Mouse (Mus musculus): ENCODE results near the gene Glmp.
"Not testable (repeated sequence)": the region's sequence is repeated elsewhere in the genome, so short reads cannot be mapped to it uniquely, and the experiment has no call there.

The Glmp gene

GRCm38 (mm10) chr3:88336058-88337013 is 11.5 kb downstream of the Glmp start, which contains the start of the genes Tmem79 and Smg5:
Gene Tmem79 (minus strand): TSS chr3:88336148.
Gene Smg5 (plus strand): TSS chr3:88336260.
- DNase-seq: peak; percentile 97 to 98

GRCm38 (mm10) chr3:88337367-88338020 is 12.7 kb downstream of the Glmp start:
- no peak for DNase-seq

DNA sequence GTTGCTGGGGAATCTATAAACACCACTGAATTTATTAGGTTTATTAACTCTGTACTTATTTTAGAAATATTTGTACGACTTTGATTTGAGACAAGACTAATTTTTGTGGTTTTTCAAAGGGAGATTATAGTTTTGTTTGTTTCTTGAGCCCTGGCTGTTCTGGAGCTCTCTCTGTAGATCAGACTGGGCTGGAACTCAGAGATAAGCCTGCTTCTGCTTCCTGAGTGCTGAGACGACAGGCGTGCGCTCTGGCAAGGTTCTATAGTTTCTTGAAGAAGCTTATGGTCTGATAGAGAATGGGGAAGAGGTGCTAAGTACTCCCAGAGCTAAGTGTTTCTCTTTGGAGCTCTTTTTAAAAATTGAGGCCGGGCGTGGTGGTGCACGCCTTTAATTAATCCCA is 13.5 kb downstream of the Glmp start:
- no peak for DNase-seq

GRCm38 (mm10) chr3:88339006-88339405 is 14.2 kb downstream of the Glmp start:
- DNase-seq: no peak

GRCm38 (mm10) chr3:88350732-88351131 is 25.9 kb downstream of the Glmp start:
- no peak for DNase-seq

DNA sequence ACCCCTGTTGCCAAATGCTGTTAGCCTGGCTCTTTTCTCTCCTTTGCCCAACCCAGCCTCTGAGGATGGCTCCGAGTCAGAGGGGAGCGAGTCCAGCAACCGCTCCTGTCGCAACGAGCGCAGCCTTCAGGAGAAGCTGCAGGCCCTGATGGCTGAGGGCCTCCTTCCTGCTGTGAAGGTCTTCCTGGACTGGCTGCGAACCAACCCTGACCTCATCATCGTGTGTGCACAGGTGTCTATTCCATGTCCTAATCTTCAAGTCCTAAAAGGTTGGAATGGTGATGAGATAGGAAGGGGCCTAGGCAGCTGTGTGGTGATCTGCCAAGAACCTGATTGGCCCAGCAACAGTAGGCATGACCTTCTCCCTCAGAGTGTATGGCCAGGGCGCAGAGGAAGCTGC is 28.1 kb downstream of the Glmp start:
- DNase-seq: no peak

DNA sequence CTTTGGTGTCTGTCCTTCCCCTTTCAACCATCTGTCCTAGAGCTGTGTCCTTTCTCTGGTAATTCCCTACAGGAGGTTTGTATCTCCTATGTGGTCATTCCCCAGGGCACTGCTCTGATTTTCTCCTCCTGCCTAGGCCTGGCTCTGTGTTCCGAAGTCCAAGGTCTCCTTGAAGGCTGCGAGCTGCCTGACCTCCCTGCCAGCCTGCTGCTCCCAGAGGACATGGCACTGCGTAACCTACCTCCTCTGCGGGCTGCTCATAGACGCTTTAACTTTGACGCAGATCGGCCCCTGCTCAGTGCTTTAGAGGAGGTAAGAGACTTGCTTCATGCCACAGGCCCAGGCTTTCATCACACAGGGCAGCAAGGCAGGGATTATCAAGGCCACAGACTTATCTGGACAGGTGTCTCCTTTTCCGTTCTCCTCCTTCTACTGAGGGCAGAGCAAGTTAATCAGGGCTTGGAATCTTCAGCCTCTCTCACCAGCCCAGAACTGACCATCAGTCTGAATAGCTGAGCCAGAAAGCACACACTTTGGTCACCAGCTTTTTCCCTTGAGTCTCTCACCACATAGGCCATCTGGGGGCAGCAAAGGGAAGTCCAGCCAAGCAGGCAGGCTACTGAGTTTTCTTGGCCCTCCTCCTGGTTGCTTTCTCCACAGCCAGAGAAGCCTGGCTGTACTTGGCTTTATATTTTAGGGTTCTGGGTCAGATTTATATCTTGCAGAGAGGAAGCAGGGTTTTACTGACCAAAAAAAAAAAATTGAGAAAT is 29.8 kb downstream of the Glmp start:
- peak; percentile 38 to 52 for DNase-seq

GRCm38 (mm10) chr3:88359584-88359983 is 34.8 kb downstream of the Glmp start:
- DNase-seq: no peak

- no peak for DNase-seq
Observed at GRCm38 (mm10) chr3:88359989-88360388, 35.2 kb downstream of the Glmp start.

GRCm38 (mm10) chr3:88361096-88361495 is 36.3 kb downstream of the Glmp start:
- no peak for DNase-seq

DNA sequence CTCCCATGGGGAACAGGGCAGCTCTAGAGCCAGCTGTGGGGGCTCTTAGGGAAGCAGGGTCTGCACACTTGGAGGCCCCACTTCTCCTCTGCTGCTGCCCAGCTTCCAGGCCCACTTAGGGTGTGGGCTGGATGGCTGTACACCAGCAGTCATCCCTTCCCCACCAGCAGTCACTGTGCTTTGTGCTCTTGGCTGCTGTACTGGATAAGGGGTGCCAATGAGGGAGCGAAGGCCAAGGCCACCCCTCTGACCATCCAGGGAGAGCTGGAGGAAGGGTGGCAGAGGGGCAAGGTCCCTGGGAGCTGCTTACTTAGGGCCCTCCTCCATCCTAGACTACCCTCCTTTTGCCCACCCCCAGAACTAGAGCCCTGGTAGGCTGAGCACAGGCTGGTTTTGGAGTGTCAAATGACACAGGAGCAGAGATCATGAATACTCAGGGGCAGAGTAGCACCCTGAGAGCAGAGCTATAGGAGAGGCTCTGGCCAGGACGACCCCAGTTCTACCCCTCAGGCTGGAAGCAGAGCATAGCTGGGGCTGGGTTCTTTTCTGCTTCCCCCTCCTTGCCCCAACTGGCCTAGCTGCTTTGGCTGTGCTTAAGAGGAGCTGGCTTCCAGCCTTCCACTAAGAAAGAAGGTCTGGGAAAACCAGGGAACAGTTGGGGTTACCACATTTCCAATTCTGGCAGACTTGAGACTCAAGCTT is 36.9 kb downstream of the Glmp start:
- peak; percentile 26 to 42 for DNase-seq

- DNase-seq: peak in 1 of 2 experiments; percentile 39
Observed at GRCm38 (mm10) chr3:88363700-88364099, 38.9 kb downstream of the Glmp start.

- peak; percentile 63 to 77 for DNase-seq
Observed at GRCm38 (mm10) chr3:88364337-88364736, 39.5 kb downstream of the Glmp start, which contains the start of gene Paqr6. Gene Paqr6 (plus strand): TSS chr3:88364584.

DNA sequence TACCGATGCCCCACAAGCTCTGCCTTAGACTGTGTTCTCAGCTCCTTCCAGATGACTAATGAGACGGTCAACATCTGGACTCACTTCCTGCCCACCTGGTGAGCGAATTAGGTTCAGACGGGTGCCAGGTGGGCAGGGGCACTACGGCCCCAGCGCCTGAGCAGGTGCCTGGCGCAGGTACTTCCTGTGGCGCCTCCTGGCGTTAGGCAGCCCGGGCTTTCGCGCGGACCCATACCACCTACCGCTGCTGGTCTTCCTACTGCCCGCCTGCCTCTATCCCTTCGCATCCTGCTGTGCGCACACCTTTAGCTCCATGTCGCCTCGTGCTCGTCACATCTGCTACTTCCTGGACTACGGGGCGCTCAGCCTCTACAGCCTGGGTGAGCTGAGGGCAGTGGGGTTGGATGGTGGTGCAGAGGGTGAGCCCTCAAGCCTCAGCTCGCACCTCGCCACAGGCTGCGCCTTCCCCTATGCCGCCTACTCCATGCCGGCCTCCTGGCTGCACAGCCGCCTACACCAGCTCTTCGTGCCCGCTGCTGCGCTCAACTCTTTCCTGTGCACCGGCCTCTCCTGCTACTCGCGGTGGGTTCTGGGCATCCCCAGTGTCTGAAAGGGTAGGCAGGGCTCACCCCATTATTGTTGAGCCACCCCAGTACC is 41.0 kb downstream of the Glmp start:
- no peak for DNase-seq

DNA sequence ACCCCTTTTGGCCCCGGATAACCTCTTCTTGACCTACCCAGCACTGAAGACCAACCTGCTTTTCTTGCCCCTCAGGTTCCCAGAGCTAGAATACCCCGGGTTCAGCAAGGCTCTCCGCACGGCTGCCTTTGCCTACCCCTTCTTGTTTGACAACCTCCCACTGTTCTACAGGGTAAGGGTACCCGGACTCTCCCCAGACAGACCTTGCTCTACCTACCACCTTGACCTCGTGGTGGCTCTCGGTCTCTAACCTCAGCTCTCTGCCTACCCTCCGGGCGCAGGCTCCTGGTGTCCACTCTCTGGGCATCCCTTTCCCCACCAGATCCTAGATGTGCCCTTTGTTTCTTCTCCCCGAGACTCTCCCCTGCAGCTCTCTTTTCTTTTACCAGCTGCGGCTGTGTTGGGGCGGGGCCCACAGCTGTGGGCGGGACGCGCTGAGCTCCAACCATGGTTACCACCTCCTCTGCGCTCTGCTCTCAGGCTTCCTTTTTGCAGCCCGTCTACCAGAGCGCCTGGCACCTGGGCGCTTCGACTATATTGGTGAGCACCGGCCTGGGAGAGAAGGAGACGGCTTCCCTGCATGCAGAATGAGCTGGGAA is 42.1 kb downstream of the Glmp start:
- DNase-seq: not testable (repeated sequence)

DNA sequence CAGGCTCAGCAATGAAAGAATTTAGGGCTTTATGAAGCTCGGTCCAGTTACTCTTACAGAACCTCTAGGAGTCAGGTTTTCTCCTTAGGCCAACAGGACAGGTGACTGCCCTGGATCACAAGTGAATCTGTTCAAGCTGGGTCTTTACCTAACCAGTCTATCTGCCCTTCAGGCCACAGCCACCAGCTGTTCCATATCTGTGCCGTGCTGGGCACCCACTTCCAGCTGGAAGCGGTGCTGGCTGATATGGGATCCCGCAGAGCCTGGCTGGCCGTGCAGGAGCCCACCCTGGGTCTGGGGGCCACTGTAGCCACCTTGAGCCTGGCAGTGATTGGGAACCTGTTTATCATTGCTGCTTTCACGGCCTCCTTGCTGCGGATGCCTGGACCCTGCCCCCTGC is 42.7 kb downstream of the Glmp start:
- DNase-seq: not testable (repeated sequence)

- DNase-seq: not testable (repeated sequence)
Observed at GRCm38 (mm10) chr3:88368511-88368910, 43.7 kb downstream of the Glmp start.

- DNase-seq: not testable (repeated sequence)
Observed at GRCm38 (mm10) chr3:88372643-88373042, 47.8 kb downstream of the Glmp start, which contains the start of gene Bglap3. Gene Bglap3 (minus strand): TSS chr3:88372743.

DNA sequence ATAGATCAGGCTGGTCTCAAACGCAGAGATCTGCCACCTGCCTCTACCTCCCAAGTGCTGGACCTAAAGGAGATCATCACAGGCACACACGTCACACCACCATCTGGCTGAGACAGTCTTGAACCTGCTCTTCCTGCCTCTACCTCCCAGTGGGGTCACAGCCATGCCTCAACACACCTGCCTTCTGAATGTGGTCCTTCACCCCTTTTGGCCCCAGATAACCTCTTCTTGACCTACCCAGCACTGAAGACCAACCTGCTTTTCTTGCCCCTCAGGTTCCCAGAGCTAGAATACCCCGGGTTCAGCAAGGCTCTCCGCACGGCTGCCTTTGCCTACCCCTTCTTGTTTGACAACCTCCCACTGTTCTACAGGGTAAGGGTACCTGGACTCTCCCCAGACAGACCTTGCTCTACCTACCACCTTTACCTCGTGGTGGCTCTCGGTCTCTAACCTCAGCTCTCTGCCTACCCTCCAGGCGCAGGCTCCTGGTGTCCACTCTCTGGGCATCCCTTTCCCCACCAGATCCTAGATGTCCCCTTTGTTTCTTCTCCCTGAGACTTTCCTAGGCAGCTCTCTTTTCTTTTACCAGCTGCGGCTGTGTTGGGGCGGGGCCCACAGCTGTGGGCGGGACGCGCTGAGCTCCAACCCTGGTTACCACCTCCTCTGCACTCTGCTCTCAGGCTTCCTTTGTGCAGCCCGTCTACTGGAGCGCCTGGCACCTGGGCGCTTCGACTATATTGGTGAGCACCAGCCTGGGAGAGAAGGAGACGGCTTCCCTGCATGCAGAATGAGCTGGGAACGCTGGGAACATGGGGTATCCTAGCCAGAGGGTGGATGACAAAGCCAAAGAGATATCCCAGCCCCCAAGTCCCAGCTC is 51.2 kb downstream of the Glmp start:
- DNase-seq: not testable (repeated sequence)

- not testable (repeated sequence) for DNase-seq
Observed at GRCm38 (mm10) chr3:88376644-88377043, 51.8 kb downstream of the Glmp start.
